Mouse (Mus musculus) ES-Bruce4 (cell line): ENCODE results near the gene Src.

ENCODE experiments used
- CTCF ChIP-seq: IDR thresholded peaks from one replicate; pipeline ENCODE4 v1.8.1; 2011; ENCODE audit warnings: low read depth, low read length
- POLR2A ChIP-seq: IDR thresholded peaks from one replicate; pipeline ENCODE4 v1.8.1; 2011; ENCODE audit warnings: low read length; ENCODE audit not compliant: insufficient read depth

GRCm38 (mm10) chr2:157447297-157448158 lies 29.3 kb downstream of the Src start:
- TF ChIP-seq CTCF (no peak), POLR2A (no peak)
